Mouse (Mus musculus): Measurements from ENCODE around the gene Kif23. TPM values are rescaled to one million over a fixed set of nuclear protein-coding genes. Genes with fewer than 3 reads are reported as not detected.

Kif23 gene
- 0.56 and 0.68 TPM in 2 replicates for polyA plus RNA-seq (2012; rRNA removed)

- peak; percentile 93 to 97 for DNase-seq
- TF ChIP-seq POLR2A (IDR thresholded peaks at IDR 0.05; ENCODE audit: borderline replicate concordance, insufficient read depth, low read length) (no peak), CTCF (IDR thresholded peaks at IDR 0.05; ENCODE audit: borderline replicate concordance, insufficient read depth, low read depth, low read length) (peak; percentile 55; the same call in 1 of the 2 replicates)
- Histone ChIP-seq H3K27me3 (ENCODE audit: control insufficient read depth, insufficient read depth, low read length) (no peaks in the 10 kb centered on the region), H3K27ac (ENCODE audit: insufficient read depth, low read length) (no peak within 1 kb of the TSS), H3K4me3 (replicated peaks; ENCODE audit: insufficient read depth, low read depth, low read length) (peak within 1 kb of the TSS; percentile 63), H3K4me1 (ENCODE audit: control insufficient read depth, insufficient read depth, low read length) (no peaks in the 10 kb centered on the region)
- under 1% methylated on average over 44 of the region's 44 CpGs for WGBS
Observed at GRCm38 (mm10) chr9:61946623-61947401, at the start of gene Kif23. Kif23 (minus strand) TSS chr9:61946774.

DNA sequence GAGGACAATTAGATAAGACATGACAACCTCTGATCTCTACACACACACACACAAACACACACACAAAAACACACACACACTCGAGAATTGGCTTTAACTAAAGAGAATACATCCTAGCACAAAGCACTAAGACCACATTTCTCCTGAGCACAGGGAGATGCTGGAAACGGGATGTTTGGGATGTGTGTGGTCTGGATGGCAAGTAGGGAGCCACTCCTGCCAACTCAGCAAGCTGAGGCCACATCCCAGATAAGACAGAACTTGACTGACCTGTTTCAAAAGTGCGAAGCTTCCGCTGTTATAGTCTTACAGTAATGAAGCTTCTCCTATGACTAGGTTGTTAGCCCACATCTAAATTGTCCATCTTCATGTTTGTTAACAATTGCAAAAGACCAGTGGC, 44.6 kb upstream of the Kif23 start:
- no peak for DNase-seq
- no peaks in the 10 kb centered on the region for H3K4me1 ChIP-seq (ENCODE audit: control insufficient read depth, insufficient read depth, low read length)
- H3K27ac ChIP-seq (ENCODE audit: insufficient read depth, low read length), result no peak overlapping the region
- H3K4me3 ChIP-seq (replicated peaks; ENCODE audit: insufficient read depth, low read depth, low read length), result no peak overlapping the region
- H3K27me3 ChIP-seq (ENCODE audit: control insufficient read depth, insufficient read depth, low read length), result no peaks in the 10 kb centered on the region
- 62% methylated on average over 4 of the region's 4 CpGs for WGBS
- TF ChIP-seq POLR2A (IDR thresholded peaks at IDR 0.05; ENCODE audit: borderline replicate concordance, insufficient read depth, low read length), result no peak
- no peak for TF ChIP-seq CTCF (IDR thresholded peaks at IDR 0.05; ENCODE audit: borderline replicate concordance, insufficient read depth, low read depth, low read length)

- WGBS, result 36% methylated on average over 3 of the region's 3 CpGs
- Histone ChIP-seq H3K4me1 (ENCODE audit: control insufficient read depth, insufficient read depth, low read length) (no peaks in the 10 kb centered on the region), H3K4me3 (replicated peaks; ENCODE audit: insufficient read depth, low read depth, low read length) (no peak overlapping the region), H3K27me3 (ENCODE audit: control insufficient read depth, insufficient read depth, low read length) (no peaks in the 10 kb centered on the region), H3K27ac (ENCODE audit: insufficient read depth, low read length) (no peak overlapping the region)
- DNase-seq, result no peak
- TF ChIP-seq POLR2A (IDR thresholded peaks at IDR 0.05; ENCODE audit: borderline replicate concordance, insufficient read depth, low read length) (no peak), CTCF (IDR thresholded peaks at IDR 0.05; ENCODE audit: borderline replicate concordance, insufficient read depth, low read depth, low read length) (no peak)
Observed at GRCm38 (mm10) chr9:61990738-61991137, 44.2 kb upstream of the Kif23 start.

DNA sequence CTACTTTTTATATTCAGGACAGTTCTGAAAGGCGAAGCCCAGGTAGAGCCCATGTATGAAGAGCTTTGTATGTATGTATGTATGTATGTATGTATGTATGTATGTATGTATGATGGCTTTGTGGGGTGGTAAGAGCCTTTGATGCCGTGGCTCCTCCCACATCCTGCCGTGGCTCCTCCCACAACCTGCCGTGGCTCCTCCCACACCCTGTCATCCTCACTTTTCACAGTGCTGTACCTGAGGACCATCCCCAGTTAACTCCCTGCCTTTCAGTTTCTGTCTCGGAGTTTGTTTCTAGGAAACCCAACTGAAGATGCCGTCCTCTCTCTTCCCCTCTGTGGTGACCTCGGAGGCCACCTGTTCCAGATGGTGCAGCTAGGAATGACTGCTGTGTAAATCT, 39.5 kb upstream of the Kif23 start:
- H3K27me3 ChIP-seq (ENCODE audit: control insufficient read depth, insufficient read depth, low read length), result no peaks in the 10 kb centered on the region
- TF ChIP-seq CTCF (IDR thresholded peaks at IDR 0.05; ENCODE audit: borderline replicate concordance, insufficient read depth, low read depth, low read length), result no peak
- no peak for DNase-seq
- WGBS, result 88% methylated on average over 7 of the region's 7 CpGs
- no peak overlapping the region for H3K4me3 ChIP-seq (replicated peaks; ENCODE audit: insufficient read depth, low read depth, low read length)
- H3K27ac ChIP-seq (ENCODE audit: insufficient read depth, low read length), result no peak overlapping the region
- H3K4me1 ChIP-seq (ENCODE audit: control insufficient read depth, insufficient read depth, low read length), result no peaks in the 10 kb centered on the region

GRCm38 (mm10) chr9:61985183-61985863, 38.7 kb upstream of the Kif23 start:
- Histone ChIP-seq H3K4me1 (ENCODE audit: control insufficient read depth, insufficient read depth, low read length) (no peaks in the 10 kb centered on the region), H3K27me3 (ENCODE audit: control insufficient read depth, insufficient read depth, low read length) (no peaks in the 10 kb centered on the region), H3K27ac (ENCODE audit: insufficient read depth, low read length) (no peak overlapping the region), H3K4me3 (replicated peaks; ENCODE audit: insufficient read depth, low read depth, low read length) (no peak overlapping the region)
- DNase-seq, result peak; percentile 36 to 51
- WGBS, result 40% methylated on average over 11 of the region's 11 CpGs
- TF ChIP-seq POLR2A (IDR thresholded peaks at IDR 0.05; ENCODE audit: borderline replicate concordance, insufficient read depth, low read length) (no peak), CTCF (IDR thresholded peaks at IDR 0.05; ENCODE audit: borderline replicate concordance, insufficient read depth, low read depth, low read length) (peak; percentile 72)

GRCm38 (mm10) chr9:61982940-61983620, 36.5 kb upstream of the Kif23 start:
- no peak overlapping the region for H3K27ac ChIP-seq (ENCODE audit: insufficient read depth, low read length)
- 89% methylated on average over 7 of the region's 7 CpGs for WGBS
- no peaks in the 10 kb centered on the region for H3K27me3 ChIP-seq (ENCODE audit: control insufficient read depth, insufficient read depth, low read length)
- H3K4me1 ChIP-seq (ENCODE audit: control insufficient read depth, insufficient read depth, low read length), result no peaks in the 10 kb centered on the region
- TF ChIP-seq POLR2A (IDR thresholded peaks at IDR 0.05; ENCODE audit: borderline replicate concordance, insufficient read depth, low read length), result no peak
- no peak for TF ChIP-seq CTCF (IDR thresholded peaks at IDR 0.05; ENCODE audit: borderline replicate concordance, insufficient read depth, low read depth, low read length)
- H3K4me3 ChIP-seq (replicated peaks; ENCODE audit: insufficient read depth, low read depth, low read length), result no peak overlapping the region
- no peak for DNase-seq

DNA sequence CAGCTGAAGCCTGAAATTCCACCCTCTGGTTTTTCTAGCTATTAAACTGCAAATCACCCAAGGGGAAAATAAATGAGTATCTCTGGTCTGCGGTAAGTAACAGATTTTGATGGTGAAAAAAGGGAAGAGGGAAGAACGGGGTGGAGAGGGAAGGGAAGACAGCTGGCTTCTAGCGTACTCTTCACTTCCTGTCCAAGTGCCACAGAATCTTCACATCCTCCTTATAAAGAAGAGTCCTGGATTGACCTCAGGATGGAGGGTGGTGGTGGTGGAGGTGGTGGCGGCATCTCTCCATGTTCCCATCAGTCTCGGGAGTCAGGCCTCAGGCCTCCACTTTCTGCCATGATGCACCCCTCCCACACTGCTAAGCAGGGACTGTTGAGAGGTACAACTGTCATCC, 35.3 kb upstream of the Kif23 start:
- no peaks in the 10 kb centered on the region for H3K4me1 ChIP-seq (ENCODE audit: control insufficient read depth, insufficient read depth, low read length)
- DNase-seq, result no peak
- WGBS, result 83% methylated on average over 5 of the region's 5 CpGs
- TF ChIP-seq CTCF (IDR thresholded peaks at IDR 0.05; ENCODE audit: borderline replicate concordance, insufficient read depth, low read depth, low read length) (no peak), POLR2A (IDR thresholded peaks at IDR 0.05; ENCODE audit: borderline replicate concordance, insufficient read depth, low read length) (no peak)
- no peaks in the 10 kb centered on the region for H3K27me3 ChIP-seq (ENCODE audit: control insufficient read depth, insufficient read depth, low read length)
- H3K27ac ChIP-seq (ENCODE audit: insufficient read depth, low read length), result no peak overlapping the region
- no peak overlapping the region for H3K4me3 ChIP-seq (replicated peaks; ENCODE audit: insufficient read depth, low read depth, low read length)
